Mouse (Mus musculus) left cerebral cortex, postnatal 36 days (tissue): ENCODE measurements around the gene Snta1. TPM values are rescaled to one million over a fixed set of nuclear protein-coding genes. Genes with fewer than 3 reads are reported as not detected.

Experiments
- DNase-seq, 2 experiments: peaks; one replicate each; pipeline ENCODE4 v3.0.0; 2021 to 2022; ENCODE audit warnings: low spot score in 2 of 2, mixed read lengths in 1 of 2
- intact Hi-C: fragments of 180-260 bp; cut with DNase I; formaldehyde crosslinking; loops from one replicate; pipeline ENCODE4 v1.15.1; 2025
- total RNA-seq, 2 experiments: library from RNA; stranded (reverse); gene quantifications; 2 replicates each; pipeline ENCODE4 v1.2.3; 2021

Snta1 gene
- total RNA-seq, 2 experiments from 2014 or later = 35.5 to 36.3 TPM

GRCm38 (mm10) chr2:154425522-154425921 is 17.6 kb upstream of the Snta1 start:
- no peak for DNase-seq
- intact Hi-C loops = no loop called here

GRCm38 (mm10) chr2:154423548-154423947 is 15.6 kb upstream of the Snta1 start:
- no peak for DNase-seq
- intact Hi-C loops = no loop called here

GRCm38 (mm10) chr2:154422181-154422580 is 14.3 kb upstream of the Snta1 start:
- no peak for DNase-seq
- intact Hi-C loops = no loop called here

GRCm38 (mm10) chr2:154420942-154421731 is 13.2 kb upstream of the Snta1 start:
- no peak for DNase-seq

GRCm38 (mm10) chr2:154419631-154420515 is 12.0 kb upstream of the Snta1 start:
- no peak for DNase-seq
- intact Hi-C loops = no loop called here

More at GRCm38 (mm10) chr2:154420942-154421731, 13.2 kb upstream of the Snta1 start:
- intact Hi-C loops = no loop called here

GRCm38 (mm10) chr2:154418001-154418400 is 10.1 kb upstream of the Snta1 start:
- DNase-seq = no peak
- intact Hi-C loops = no loop called here

GRCm38 (mm10) chr2:154417107-154417506 is 9.2 kb upstream of the Snta1 start:
- DNase-seq = peak in 1 of 2 experiments; percentile 72
- intact Hi-C loops = loop anchor here (1.0 kb wide), 1 partner anchor 122 kb away; no protein-coding TSS in a partner anchor

- DNase-seq = peak in 1 of 2 experiments; percentile 15
- intact Hi-C loops = loop anchor here (5.0 kb wide), 1 partner anchor 200 kb away; the partner anchor contains the start of genes 4930519P11Rik and Zfp341
These were observed 4.2 kb upstream of the Snta1 start for GRCm38 (mm10) chr2:154412018-154412666.

GRCm38 (mm10) chr2:154410355-154410754 is 2.5 kb upstream of the Snta1 start:
- peak; percentile 70 to 71 for DNase-seq
- intact Hi-C loops = loop anchor here (5.0 kb wide), 1 partner anchor 202 kb away; the partner anchor contains the start of genes 4930519P11Rik and Zfp341

- peak in 1 of 2 experiments; percentile 32 for DNase-seq
- intact Hi-C loops = no loop called here
These were observed 746 bp downstream of the Snta1 start for GRCm38 (mm10) chr2:154407063-154407642.

GRCm38 (mm10) chr2:154405447-154405994 is 2.4 kb downstream of the Snta1 start:
- intact Hi-C loops = no loop called here

GRCm38 (mm10) chr2:154402811-154403210 is 5.1 kb downstream of the Snta1 start:
- intact Hi-C loops = no loop called here
- peak in 1 of 2 experiments; percentile 19 for DNase-seq

More at GRCm38 (mm10) chr2:154405447-154405994, 2.4 kb downstream of the Snta1 start:
- DNase-seq = no peak

- DNase-seq = no peak
These were observed 5.9 kb downstream of the Snta1 start for GRCm38 (mm10) chr2:154401976-154402375.

GRCm38 (mm10) chr2:154399325-154399724 is 8.6 kb downstream of the Snta1 start:
- intact Hi-C loops = no loop called here
- DNase-seq = no peak

More at GRCm38 (mm10) chr2:154401976-154402375, 5.9 kb downstream of the Snta1 start:
- intact Hi-C loops = no loop called here

GRCm38 (mm10) chr2:154398267-154398666 is 9.6 kb downstream of the Snta1 start:
- intact Hi-C loops = no loop called here
- no peak for DNase-seq

GRCm38 (mm10) chr2:154396529-154396928 is 11.4 kb downstream of the Snta1 start:
- DNase-seq = no peak
- intact Hi-C loops = no loop called here

- intact Hi-C loops = no loop called here
- DNase-seq = no peak
These were observed 13.3 kb downstream of the Snta1 start for GRCm38 (mm10) chr2:154394602-154395001.

- DNase-seq = peak in 1 of 2 experiments; percentile 46
- intact Hi-C loops = no loop called here
These were observed 17.5 kb downstream of the Snta1 start for GRCm38 (mm10) chr2:154390180-154390964.
